Mouse (Mus musculus) heart, embryonic 14.5 days (tissue): ENCODE results near the gene Zkscan2. TPM values are rescaled to one million over a fixed set of nuclear protein-coding genes. Genes with fewer than 3 reads are reported as not detected.

Experiments
- ATAC-seq: fragments of 200-750 bp; cut with Nextera tagmentation; 2 replicates; pipeline ENCODE4 v1.8.0; 2017; ENCODE audit warnings: low read depth, moderate TSS enrichment; ENCODE audit not compliant: insufficient number of reproducible peaks, insufficient read depth, low FRiP score
- H3K27ac ChIP-seq, 2 experiments: fragments of 200-500 bp in 1 of 2; fragments of 300-500 bp in 1 of 2; sonication (generic) in 1 of 2; replicated peaks in 1 of 2; 2 replicates each; pipeline ENCODE4 v1.5.1; 2012 to 2014; ENCODE audit warnings: low read depth in 2 of 2, low read length in 2 of 2, control low read depth in 1 of 2, mild to moderate bottlenecking in 1 of 2, mixed read lengths in 1 of 2; ENCODE audit not compliant: control insufficient read depth in 1 of 2, insufficient read depth in 1 of 2
- H3K27me3 ChIP-seq: fragments of 300-500 bp; sonication (generic); 2 replicates; pipeline ENCODE4 v1.6.1; 2014; ENCODE audit warnings: mild to moderate bottlenecking, low read length, control low read depth; ENCODE audit not compliant: control insufficient read depth, insufficient read depth
- H3K36me3 ChIP-seq: fragments of 300-500 bp; sonication (generic); 2 replicates; pipeline ENCODE4 v1.6.1; 2014; ENCODE audit warnings: mild to moderate bottlenecking, control low read depth, low read length, mixed read lengths; ENCODE audit not compliant: control insufficient read depth, insufficient read depth
- H3K4me1 ChIP-seq, 2 experiments: fragments of 200-500 bp in 1 of 2; fragments of 300-500 bp in 1 of 2; sonication (generic) in 1 of 2; 2 replicates each; pipeline ENCODE4 v1.6.1; 2012 to 2014; ENCODE audit warnings: low read length in 2 of 2, control low read depth in 1 of 2, mixed read lengths in 1 of 2; ENCODE audit not compliant: control insufficient read depth in 2 of 2, insufficient read depth in 2 of 2
- H3K4me2 ChIP-seq: fragments of 300-500 bp; sonication (generic); 2 replicates; pipeline ENCODE4 v1.6.1; 2014; ENCODE audit warnings: mild to moderate bottlenecking, low read length
- H3K4me3 ChIP-seq, 2 experiments: fragments of 200-500 bp in 1 of 2; fragments of 300-500 bp in 1 of 2; sonication (generic) in 1 of 2; 2 replicates each; pipeline ENCODE4 v1.5.1; 2012 to 2014; ENCODE audit warnings: low read length in 2 of 2, mild to moderate bottlenecking in 2 of 2, control low read depth in 1 of 2, low read depth in 1 of 2, moderate library complexity in 1 of 2; ENCODE audit not compliant: control insufficient read depth in 1 of 2, insufficient read depth in 1 of 2
- H3K9ac ChIP-seq: fragments of 300-500 bp; sonication (generic); 2 replicates; pipeline ENCODE4 v1.6.1; 2014; ENCODE audit warnings: mild to moderate bottlenecking, low read length
- H3K9me3 ChIP-seq: fragments of 300-500 bp; sonication (generic); 2 replicates; pipeline ENCODE4 v1.6.1; 2016; ENCODE audit warnings: low read length, control low read depth; ENCODE audit not compliant: control insufficient read depth
- WGBS: fragments of 180-500 bp; shearing (Covaris S2); extraction: QIAGEN DNeasy Blood & Tissue Kit; methylation state at CpG from one replicate; pipeline ENCODE4 v1.1.7; 2014; 5-methylcytosine and 5-hydroxymethylcytosine counted together
- polyA plus RNA-seq: library from polyadenylated mRNA; unstranded; fragments of >200 nt; fragmentation: Nextera tagmentation; extraction: Ambion mirVana; gene quantifications from 2 replicates; pipeline ENCODE4 v1.2.1, GENCODE M21; 2014

Zkscan2 gene
- polyA plus RNA-seq, 1 experiment from 2014 or later: 2.8 TPM

DNA sequence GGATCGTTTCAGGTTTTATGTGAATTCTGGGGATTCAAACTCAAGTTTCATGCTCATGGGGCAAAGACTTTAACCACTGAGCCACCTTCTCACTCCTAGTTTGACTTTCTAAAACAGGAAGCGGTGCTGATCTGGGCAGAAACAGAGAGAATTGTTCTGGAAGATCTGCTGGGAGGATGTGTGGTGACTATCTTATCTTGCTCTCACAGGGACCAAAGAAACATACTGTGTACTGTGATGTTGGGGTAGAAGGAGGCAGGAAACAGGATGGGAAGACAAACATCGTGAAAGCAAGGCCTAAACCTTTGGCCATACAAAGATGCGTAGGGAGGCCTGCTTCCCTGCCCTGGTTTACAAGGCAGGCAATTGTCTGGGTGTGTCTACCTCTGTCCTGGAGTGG is 41.0 kb downstream of the Zkscan2 start:
- H3K9ac ChIP-seq: no peak overlapping the region
- H3K4me1 ChIP-seq: peaks cover 8 to 12% of the 10 kb centered on the region in 2 experiments
- no peaks in the 10 kb centered on the region for H3K9me3 ChIP-seq
- no peak overlapping the region for H3K27ac ChIP-seq
- H3K36me3 ChIP-seq: no peaks in the 10 kb centered on the region
- H3K27me3 ChIP-seq: no peaks in the 10 kb centered on the region
- 53% methylated on average over 4 of the region's 4 CpGs for WGBS
- no peak overlapping the region for H3K4me3 ChIP-seq
- no peak overlapping the region for H3K4me2 ChIP-seq
- no peak for ATAC-seq

DNA sequence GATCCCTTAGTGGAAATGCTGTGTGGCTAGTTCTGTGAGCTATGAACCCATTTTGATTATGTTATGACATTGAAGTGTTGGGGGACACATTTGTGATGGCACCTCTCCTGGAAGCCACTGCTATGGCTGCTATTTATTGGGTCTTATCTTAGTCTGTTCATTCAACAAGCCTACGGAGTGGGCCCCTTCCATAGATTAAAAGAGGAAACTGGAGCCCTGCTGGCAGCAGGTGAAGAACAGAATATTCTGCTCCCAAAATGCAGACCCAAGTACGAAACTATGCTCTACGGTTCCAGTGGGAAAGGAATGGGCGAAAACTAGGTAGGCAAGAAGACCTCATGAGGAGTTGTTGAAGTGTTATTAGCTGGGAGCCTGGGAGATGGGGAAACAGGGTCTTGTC is 41.9 kb downstream of the Zkscan2 start:
- H3K36me3 ChIP-seq: no peaks in the 10 kb centered on the region
- no peak overlapping the region for H3K9ac ChIP-seq
- H3K27me3 ChIP-seq: no peaks in the 10 kb centered on the region
- H3K9me3 ChIP-seq: no peaks in the 10 kb centered on the region
- no peak overlapping the region for H3K27ac ChIP-seq
- peaks cover 8 to 12% of the 10 kb centered on the region in 2 experiments for H3K4me1 ChIP-seq
- no peak overlapping the region for H3K4me2 ChIP-seq
- H3K4me3 ChIP-seq: no peak overlapping the region
- ATAC-seq: no peak
- WGBS: 77% methylated on average over 4 of the region's 4 CpGs

DNA sequence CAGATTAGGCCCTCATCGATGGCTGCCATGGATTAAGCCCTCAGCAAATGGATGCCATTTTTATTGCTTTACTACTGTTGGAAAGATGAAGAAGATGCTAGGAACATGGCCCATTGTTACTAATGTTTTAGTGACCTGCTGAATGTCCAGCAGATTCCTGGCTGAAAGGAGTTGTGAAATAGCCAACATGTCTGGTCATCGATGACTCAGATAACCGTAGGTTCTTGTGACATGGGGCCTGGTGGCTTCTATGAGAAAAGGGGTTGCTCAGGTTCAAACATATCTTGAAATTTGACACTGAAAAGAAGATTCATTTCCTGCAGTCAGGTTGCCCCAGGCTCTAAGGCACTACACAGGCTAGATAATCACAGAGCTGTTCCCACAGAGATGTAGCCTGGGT is 45.2 kb downstream of the Zkscan2 start:
- no peak for ATAC-seq
- Histone ChIP-seq H3K27me3 (no peaks in the 10 kb centered on the region), H3K27ac (no peak overlapping the region), H3K9ac (no peak overlapping the region), H3K4me1 (peaks cover 4 to 5% of the 10 kb centered on the region in 2 experiments; a peak in 2 of 4 replicates), H3K9me3 (no peaks in the 10 kb centered on the region), H3K4me3 (no peak overlapping the region), H3K4me2 (no peak overlapping the region), H3K36me3 (no peaks in the 10 kb centered on the region)
- 84% methylated on average over 3 of the region's 3 CpGs for WGBS

DNA sequence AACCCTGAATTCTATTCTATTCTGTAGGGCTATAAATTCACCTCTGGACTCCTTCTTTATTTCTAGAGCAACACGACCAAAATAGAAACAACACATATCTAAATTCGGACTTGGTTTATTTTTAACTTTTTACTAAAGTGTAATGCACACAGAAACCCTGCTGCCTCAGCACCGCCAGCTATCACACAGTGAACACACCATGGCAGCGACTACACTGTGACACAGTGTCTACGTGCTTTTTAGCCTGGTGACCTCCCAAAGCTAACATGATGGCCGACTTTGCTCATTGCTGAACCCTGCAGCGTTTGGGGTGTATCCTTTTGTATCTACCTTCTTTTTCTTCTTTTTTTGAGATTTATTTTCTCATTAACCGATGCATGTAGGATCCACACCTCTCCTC is 47.2 kb downstream of the Zkscan2 start:
- Histone ChIP-seq H3K27me3 (no peaks in the 10 kb centered on the region), H3K9ac (no peak overlapping the region), H3K4me1 (peaks cover 4 to 5% of the 10 kb centered on the region in 2 experiments; a peak in 2 of 4 replicates), H3K9me3 (no peaks in the 10 kb centered on the region), H3K27ac (no peak overlapping the region), H3K4me3 (no peak overlapping the region), H3K4me2 (no peak overlapping the region), H3K36me3 (no peaks in the 10 kb centered on the region)
- 59% methylated on average over 8 of the region's 8 CpGs for WGBS
- ATAC-seq: no peak

DNA sequence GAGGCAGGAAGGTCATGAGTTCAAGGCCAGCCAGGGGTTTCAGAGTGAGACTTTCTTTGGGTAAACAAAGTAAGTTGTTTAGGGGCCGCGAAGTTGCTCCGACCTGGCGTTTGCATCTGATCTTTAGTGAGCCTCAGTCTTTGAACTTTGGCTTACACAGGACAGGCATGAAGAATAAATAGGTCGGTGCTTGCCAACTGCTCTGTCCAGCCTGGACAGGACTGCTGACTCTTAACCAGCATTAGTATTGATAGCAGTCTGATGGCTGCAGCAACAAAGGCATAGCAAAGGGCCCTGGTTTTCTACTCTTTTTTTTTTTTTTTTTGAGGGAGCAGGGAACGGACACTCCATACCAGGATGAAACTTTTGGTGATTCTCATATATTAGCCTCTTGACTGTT is 47.7 kb downstream of the Zkscan2 start:
- no peak overlapping the region for H3K4me2 ChIP-seq
- no peak overlapping the region for H3K27ac ChIP-seq
- WGBS: 65% methylated on average over 6 of the region's 6 CpGs
- no peak for ATAC-seq
- no peak overlapping the region for H3K4me3 ChIP-seq
- no peaks in the 10 kb centered on the region for H3K27me3 ChIP-seq
- no peaks in the 10 kb centered on the region for H3K36me3 ChIP-seq
- H3K9ac ChIP-seq: no peak overlapping the region
- no peaks in the 10 kb centered on the region for H3K9me3 ChIP-seq
- H3K4me1 ChIP-seq: peaks cover 4 to 5% of the 10 kb centered on the region in 2 experiments; a peak in 2 of 4 replicates

DNA sequence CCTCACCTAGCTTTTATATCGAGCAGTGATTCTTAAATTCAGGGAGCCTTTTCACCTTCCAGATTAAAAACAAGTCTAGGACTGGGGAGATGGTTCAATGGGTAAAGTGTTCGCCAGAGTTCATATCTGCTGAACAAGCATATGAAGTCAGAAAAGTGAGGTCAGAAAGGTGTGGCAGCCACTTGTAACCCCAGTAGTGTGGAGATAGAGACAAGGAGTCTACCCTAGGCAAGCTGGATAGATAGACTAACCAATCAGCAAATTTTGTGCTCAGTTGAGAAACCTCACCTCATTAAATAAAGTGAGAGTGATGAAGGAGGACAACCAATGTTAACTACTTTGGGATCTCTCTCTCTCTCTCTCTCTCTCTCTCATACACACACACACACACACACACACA is 49.7 kb downstream of the Zkscan2 start:
- ATAC-seq: no peak
- Histone ChIP-seq H3K27me3 (no peaks in the 10 kb centered on the region), H3K4me3 (no peak overlapping the region), H3K9ac (no peak overlapping the region), H3K9me3 (no peaks in the 10 kb centered on the region), H3K4me2 (no peak overlapping the region), H3K27ac (no peak overlapping the region), H3K4me1 (peaks cover 4 to 5% of the 10 kb centered on the region in 2 experiments; a peak in 2 of 4 replicates), H3K36me3 (no peaks in the 10 kb centered on the region)
- 80% methylated on average over 2 of the region's 2 CpGs for WGBS

DNA sequence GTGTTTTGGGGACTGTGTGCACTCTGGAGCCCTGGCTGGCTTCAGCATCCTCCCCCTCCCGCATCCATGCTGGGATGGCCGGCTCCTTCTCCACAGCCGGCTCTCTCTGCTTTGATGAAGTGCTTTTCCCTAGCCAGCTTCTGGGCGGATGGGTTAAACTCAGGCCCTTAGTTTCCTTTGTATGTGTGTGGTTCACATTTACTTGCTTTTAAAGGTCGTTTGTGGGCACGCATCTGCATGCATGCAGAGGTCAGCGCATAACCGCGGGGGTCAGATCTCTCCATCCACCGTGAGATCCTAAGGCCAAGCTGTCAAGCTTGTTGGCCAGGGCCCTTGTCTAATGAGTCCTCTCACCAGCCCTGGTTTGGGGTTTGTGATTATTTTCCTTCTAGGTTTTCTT is 50.6 kb downstream of the Zkscan2 start:
- Histone ChIP-seq H3K36me3 (no peaks in the 10 kb centered on the region), H3K4me3 (no peak overlapping the region), H3K4me2 (no peak overlapping the region), H3K9ac (no peak overlapping the region), H3K27me3 (no peaks in the 10 kb centered on the region), H3K9me3 (no peaks in the 10 kb centered on the region), H3K27ac (no peak overlapping the region), H3K4me1 (peaks cover 4 to 5% of the 10 kb centered on the region in 2 experiments; a peak in 2 of 4 replicates)
- ATAC-seq: no peak
- WGBS: 82% methylated on average over 10 of the region's 10 CpGs

- peaks cover 5 to 6% of the 10 kb centered on the region in 2 experiments; a peak in 2 of 4 replicates for H3K4me1 ChIP-seq
- H3K36me3 ChIP-seq: no peaks in the 10 kb centered on the region
- H3K27me3 ChIP-seq: no peaks in the 10 kb centered on the region
- H3K4me2 ChIP-seq: no peak overlapping the region
- ATAC-seq: no peak
- WGBS: 87% methylated on average over 2 of the region's 2 CpGs
- H3K9me3 ChIP-seq: no peaks in the 10 kb centered on the region
- no peak overlapping the region for H3K9ac ChIP-seq
- no peak overlapping the region for H3K27ac ChIP-seq
- H3K4me3 ChIP-seq: no peak overlapping the region
Observed at GRCm38 (mm10) chr7:123448794-123449193, 51.5 kb downstream of the Zkscan2 start.
